ENCODE assay signal across 11 mouse cellular contexts in the genomic region with DNA sequence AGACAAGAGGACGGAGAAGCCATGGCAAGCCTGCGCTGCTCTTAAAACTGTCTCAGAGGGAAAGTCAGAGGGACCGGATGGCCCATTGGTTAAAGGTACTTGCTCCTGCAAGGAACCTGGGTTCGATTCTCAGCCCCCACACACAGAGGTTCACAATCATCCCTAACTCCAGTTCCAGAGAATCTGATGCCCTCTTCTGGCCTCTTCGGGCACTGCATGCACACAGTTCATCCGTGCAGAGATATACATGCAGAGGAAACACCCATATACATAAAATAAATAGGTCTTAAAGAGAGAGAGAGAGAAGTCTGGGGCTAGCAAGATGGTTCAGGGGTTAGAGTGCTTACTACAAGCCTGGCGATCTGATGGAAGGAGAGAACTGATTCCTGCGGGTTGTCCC. TPM values are rescaled to one million over a fixed set of nuclear protein-coding genes. Genes with fewer than 3 reads are reported as not detected.
DNase-seq lines count a peak whose midpoint lies in the region; ATAC-seq lines count a peak whose summit lies in the region.
"Had no signal": no experiment of that assay in that cellular context is flagged by ENCODE, and none has a peak within 500 bp of the region (broad histone marks: within the 10 kb centered on the region; RNA-seq: fewer than 3 reads in every experiment).

No protein-coding gene starts in this region.

- H3K4me1 ChIP-seq in heart, embryonic 16.5 days (ENCODE audit: control insufficient read depth, insufficient read depth, low read length), result peaks cover 4% of the 10 kb centered on the region; the same call in 1 of the 2 replicates
- peaks cover 8% of the 10 kb centered on the region for H3K4me1 ChIP-seq in heart, embryonic 12.5 days (replicated peaks)
- peaks cover 14% of the 10 kb centered on the region; the same call in 1 of the 2 replicates for H3K4me1 ChIP-seq in lung, embryonic 15.5 days
- H3K4me1 ChIP-seq in embryonic facial prominence, embryonic 15.5 days, result peaks cover 32% of the 10 kb centered on the region
- peaks cover 16% of the 10 kb centered on the region; the same call in 1 of the 2 replicates for H3K4me1 ChIP-seq in stomach, embryonic 14.5 days (ENCODE audit: control insufficient read depth, insufficient read depth, low read length)
- H3K4me1 ChIP-seq in midbrain, embryonic 11.5 days (ENCODE audit: control insufficient read depth, insufficient read depth, low read length), result no peaks in the 10 kb centered on the region

- H3K27me3 ChIP-seq in heart, embryonic 16.5 days (ENCODE audit: control insufficient read depth, insufficient read depth, low read length), result no peaks in the 10 kb centered on the region
- H3K27me3 ChIP-seq in heart, embryonic 12.5 days (replicated peaks), result no peaks in the 10 kb centered on the region
- H3K27me3 ChIP-seq in lung, embryonic 15.5 days, result no peaks in the 10 kb centered on the region
- no peaks in the 10 kb centered on the region for H3K27me3 ChIP-seq in embryonic facial prominence, embryonic 15.5 days
- H3K27me3 ChIP-seq in stomach, embryonic 14.5 days (ENCODE audit: control insufficient read depth, insufficient read depth, low read length), result no peaks in the 10 kb centered on the region
- no peaks in the 10 kb centered on the region for H3K27me3 ChIP-seq in midbrain, embryonic 11.5 days (ENCODE audit: control insufficient read depth, insufficient read depth, low read length)

- no peak overlapping the region for H3K4me3 ChIP-seq in heart, embryonic 16.5 days (ENCODE audit: low read length)
- no peak overlapping the region for H3K4me3 ChIP-seq in heart, embryonic 12.5 days
- H3K4me3 ChIP-seq in lung, embryonic 15.5 days, result no peak overlapping the region
- no peak overlapping the region for H3K4me3 ChIP-seq in embryonic facial prominence, embryonic 15.5 days (replicated peaks)
- no peak overlapping the region for H3K4me3 ChIP-seq in stomach, embryonic 14.5 days (ENCODE audit: low read depth, low read length)
- H3K4me3 ChIP-seq in midbrain, embryonic 11.5 days (ENCODE audit: low read depth, low read length), result no peak overlapping the region

- WGBS in heart, embryonic 16.5 days, result 90% methylated on average over 8 of the region's 8 CpGs
- WGBS in heart, embryonic 12.5 days, result 87% methylated on average over 8 of the region's 8 CpGs
- WGBS in lung, embryonic 15.5 days, result 87% methylated on average over 8 of the region's 8 CpGs
- 88% methylated on average over 8 of the region's 8 CpGs for WGBS in embryonic facial prominence, embryonic 15.5 days
- WGBS in stomach, embryonic 14.5 days, result 90% methylated on average over 8 of the region's 8 CpGs
- WGBS in midbrain, embryonic 11.5 days, result 88% methylated on average over 8 of the region's 8 CpGs

- H3K4me2 ChIP-seq in heart, embryonic 16.5 days (ENCODE audit: low read depth, low read length), result no peak overlapping the region
- no peak overlapping the region for H3K4me2 ChIP-seq in heart, embryonic 12.5 days
- H3K4me2 ChIP-seq in lung, embryonic 15.5 days, result no peak overlapping the region
- no peak overlapping the region for H3K4me2 ChIP-seq in embryonic facial prominence, embryonic 15.5 days (replicated peaks)
- H3K4me2 ChIP-seq in stomach, embryonic 14.5 days (replicated peaks; ENCODE audit: low read depth, low read length), result no peak overlapping the region
- no peak overlapping the region for H3K4me2 ChIP-seq in midbrain, embryonic 11.5 days
- H3K4me2 ChIP-seq: heart, embryonic 11.5 days had no signal

- H3K9me3 ChIP-seq in heart, embryonic 16.5 days (replicated peaks; ENCODE audit: control insufficient read depth, low read length), result peaks cover 7% of the 10 kb centered on the region
- H3K9me3 ChIP-seq in heart, embryonic 12.5 days (replicated peaks), result peaks cover 11% of the 10 kb centered on the region
- H3K9me3 ChIP-seq in lung, embryonic 15.5 days, result peaks cover 6% of the 10 kb centered on the region; the same call in 1 of the 2 replicates
- peaks cover 4% of the 10 kb centered on the region; the same call in 1 of the 2 replicates for H3K9me3 ChIP-seq in embryonic facial prominence, embryonic 15.5 days (replicated peaks)
- no peaks in the 10 kb centered on the region; the same call in 1 of the 2 replicates for H3K9me3 ChIP-seq in stomach, embryonic 14.5 days (ENCODE audit: control insufficient read depth, low read depth, low read length)
- peaks cover 2% of the 10 kb centered on the region; the same call in 1 of the 2 replicates for H3K9me3 ChIP-seq in midbrain, embryonic 11.5 days (ENCODE audit: control insufficient read depth, low read length)

- no peak overlapping the region for H3K9ac ChIP-seq in heart, embryonic 16.5 days (ENCODE audit: low read length)
- H3K9ac ChIP-seq in heart, embryonic 12.5 days, result no peak overlapping the region
- no peak overlapping the region for H3K9ac ChIP-seq in lung, embryonic 15.5 days
- no peak overlapping the region for H3K9ac ChIP-seq in embryonic facial prominence, embryonic 15.5 days
- H3K9ac ChIP-seq in stomach, embryonic 14.5 days (replicated peaks; ENCODE audit: low read depth, low read length), result no peak overlapping the region
- no peak overlapping the region for H3K9ac ChIP-seq in midbrain, embryonic 11.5 days (ENCODE audit: low read length)

- H3K27ac ChIP-seq in heart, embryonic 16.5 days (ENCODE audit: low read length), result peak overlapping the region; percentile 48
- H3K27ac ChIP-seq in heart, embryonic 12.5 days (ENCODE audit: poor library complexity, severe bottlenecking), result no peak overlapping the region
- peak overlapping the region; percentile 90 for H3K27ac ChIP-seq in lung, embryonic 15.5 days
- peak overlapping the region; percentile 85 for H3K27ac ChIP-seq in embryonic facial prominence, embryonic 15.5 days (replicated peaks)
- peak overlapping the region; percentile 94 for H3K27ac ChIP-seq in stomach, embryonic 14.5 days (ENCODE audit: low read length)
- H3K27ac ChIP-seq in midbrain, embryonic 11.5 days (ENCODE audit: low read depth, low read length), result no peak overlapping the region

- no peak for DNase-seq in lung, postnatal 25 days (ENCODE audit: low spot score)
- DNase-seq in midbrain, embryonic 11.5 days (ENCODE audit: low spot score, missing footprints), result no peak
- DNase-seq: adrenal gland, adult 8-10 months; cerebellum, adult 9-11 months had no signal

- ATAC-seq in heart, embryonic 16.5 days (replicated peaks; ENCODE audit: extremely low read depth, insufficient read depth, low FRiP score), result no peak
- ATAC-seq in heart, embryonic 12.5 days (ENCODE audit: insufficient number of reproducible peaks, low FRiP score), result no peak
- no peak for ATAC-seq in lung, embryonic 15.5 days (ENCODE audit: borderline replicate concordance, extremely low read depth, low FRiP score, low TSS enrichment)
- no peak for ATAC-seq in embryonic facial prominence, embryonic 15.5 days (ENCODE audit: insufficient number of reproducible peaks, low FRiP score, low TSS enrichment, low read depth)
- ATAC-seq in stomach, embryonic 14.5 days (ENCODE audit: insufficient number of reproducible peaks, insufficient read depth, low FRiP score, low read depth), result no peak
- ATAC-seq in midbrain, embryonic 11.5 days (ENCODE audit: low FRiP score), result no peak
- no peak for ATAC-seq in frontal cortex, adult (ENCODE audit: low TSS enrichment)

- no peaks in the 10 kb centered on the region for H3K36me3 ChIP-seq in heart, embryonic 16.5 days (ENCODE audit: control insufficient read depth, insufficient read depth)
- H3K36me3 ChIP-seq in heart, embryonic 12.5 days, result no peaks in the 10 kb centered on the region
- H3K36me3 ChIP-seq in lung, embryonic 15.5 days, result no peaks in the 10 kb centered on the region
- H3K36me3 ChIP-seq in embryonic facial prominence, embryonic 15.5 days, result no peaks in the 10 kb centered on the region
- H3K36me3 ChIP-seq in stomach, embryonic 14.5 days (ENCODE audit: control insufficient read depth, insufficient read depth, low read length), result no peaks in the 10 kb centered on the region
- H3K36me3 ChIP-seq in midbrain, embryonic 11.5 days (ENCODE audit: control insufficient read depth, insufficient read depth, low read length), result no peaks in the 10 kb centered on the region

RNA-seq across cellular contexts. Expression of gene Ripor3, which starts 15.5 kb away (rescaled TPM):
- polyA plus RNA-seq in heart, embryonic 16.5 days (2015; fragmentation: Nextera tagmentation; extraction: Ambion mirVana), result 0.84 and 0.99 TPM in 2 replicates
- 1.3 and 1.5 TPM in 2 replicates for polyA plus RNA-seq in heart, embryonic 12.5 days (2016; fragmentation: Nextera tagmentation; extraction: Ambion mirVana)
- polyA plus RNA-seq in lung, embryonic 15.5 days (2015; fragmentation: Nextera tagmentation; extraction: Ambion mirVana), result 2.3 TPM in 2 replicates
- polyA plus RNA-seq in embryonic facial prominence, embryonic 15.5 days (2015; fragmentation: Nextera tagmentation; extraction: Ambion mirVana), result 8.3 and 8.4 TPM in 2 replicates
- polyA plus RNA-seq in stomach, embryonic 14.5 days (2014; fragmentation: Nextera tagmentation; extraction: Ambion mirVana), result 4.2 and 4.3 TPM in 2 replicates
- 0.57 and 0.75 TPM in 2 replicates for polyA plus RNA-seq in midbrain, embryonic 11.5 days (2014; fragmentation: Nextera tagmentation; extraction: Ambion mirVana)

RNA-seq across cellular contexts. Expression of gene Pard6b, which starts 54.9 kb away (rescaled TPM):
- 5.4 and 6.7 TPM in 2 replicates for polyA plus RNA-seq in heart, embryonic 16.5 days (2015; fragmentation: Nextera tagmentation; extraction: Ambion mirVana)
- 13.0 and 13.2 TPM in 2 replicates for polyA plus RNA-seq in heart, embryonic 12.5 days (2016; fragmentation: Nextera tagmentation; extraction: Ambion mirVana)
- polyA plus RNA-seq in lung, embryonic 15.5 days (2015; fragmentation: Nextera tagmentation; extraction: Ambion mirVana), result 10.8 and 12.8 TPM in 2 replicates
- 3.6 and 4.1 TPM in 2 replicates for polyA plus RNA-seq in embryonic facial prominence, embryonic 15.5 days (2015; fragmentation: Nextera tagmentation; extraction: Ambion mirVana)
- polyA plus RNA-seq in stomach, embryonic 14.5 days (2014; fragmentation: Nextera tagmentation; extraction: Ambion mirVana), result 12.3 and 13.2 TPM in 2 replicates
- polyA plus RNA-seq in midbrain, embryonic 11.5 days (2014; fragmentation: Nextera tagmentation; extraction: Ambion mirVana), result 6.5 and 8.0 TPM in 2 replicates

Comparison
In these comparisons a context has a peak if more than half of its experiments do, and no peak if none do; other contexts are left out.
1. H3K27ac ChIP-seq: peak in heart, embryonic 16.5 days (single experiment), lung, embryonic 15.5 days (single experiment), embryonic facial prominence, embryonic 15.5 days (single experiment) and stomach, embryonic 14.5 days (single experiment); none in heart, embryonic 12.5 days (single experiment) and midbrain, embryonic 11.5 days (single experiment).